Mouse (Mus musculus) limb, embryonic 14.5 days (tissue): ENCODE data around the gene Pdzd2. TPM values are rescaled to one million over a fixed set of nuclear protein-coding genes. Genes with fewer than 3 reads are reported as not detected.
A peak's percentile ranks its signal among the peaks of the same experiment; 100 is the strongest.

Source experiments
- ATAC-seq: fragments of 200-750 bp; cut with Nextera tagmentation; 2 replicates; pipeline ENCODE4 v1.8.0; 2017; ENCODE audit warnings: low read depth, moderate number of reproducible peaks, moderate TSS enrichment; ENCODE audit not compliant: low FRiP score
- DNase-seq: peaks from one replicate; pipeline ENCODE4 v3.0.0-alpha.2; 2015; ENCODE audit warnings: low spot score
- H3K27ac ChIP-seq: fragments of 300-500 bp; sonication (generic); replicated peaks from 2 replicates; pipeline ENCODE4 v1.5.1; 2014; ENCODE audit warnings: low read depth, mild to moderate bottlenecking, low read length, moderate library complexity, mixed read lengths
- H3K27me3 ChIP-seq: fragments of 300-500 bp; sonication (generic); 2 replicates; pipeline ENCODE4 v1.6.1; 2014; ENCODE audit warnings: low read length, mixed read lengths; ENCODE audit not compliant: control insufficient read depth, insufficient read depth
- H3K36me3 ChIP-seq: fragments of 300-500 bp; sonication (generic); 2 replicates; pipeline ENCODE4 v1.6.1; 2014; ENCODE audit warnings: mild to moderate bottlenecking, low read length, moderate library complexity, mixed read lengths; ENCODE audit not compliant: control insufficient read depth, insufficient read depth
- H3K4me1 ChIP-seq: fragments of 300-500 bp; sonication (generic); 2 replicates; pipeline ENCODE4 v1.6.1; 2014; ENCODE audit warnings: antibody characterized with exemption, low read length, mixed read lengths; ENCODE audit not compliant: control insufficient read depth, insufficient read depth
- H3K4me2 ChIP-seq: fragments of 300-500 bp; sonication (generic); replicated peaks from 2 replicates; pipeline ENCODE4 v1.6.1; 2014; ENCODE audit warnings: low read depth, mild to moderate bottlenecking, low read length, moderate library complexity; ENCODE audit not compliant: severe bottlenecking
- H3K4me3 ChIP-seq: fragments of 300-500 bp; sonication (generic); replicated peaks from 2 replicates; pipeline ENCODE4 v1.5.1; 2014; ENCODE audit warnings: low read length
- H3K9ac ChIP-seq: fragments of 300-500 bp; sonication (generic); 2 replicates; pipeline ENCODE4 v1.6.1; 2014; ENCODE audit warnings: mild to moderate bottlenecking, low read depth, low read length, moderate library complexity; ENCODE audit not compliant: severe bottlenecking
- H3K9me3 ChIP-seq: fragments of 300-500 bp; sonication (generic); 2 replicates; pipeline ENCODE4 v1.6.1; 2016; ENCODE audit warnings: low read length; ENCODE audit not compliant: control insufficient read depth
- POLR2A ChIP-seq: fragments of 200-500 bp; IDR thresholded peaks from 2 replicates; pipeline ENCODE4 v1.8.0; 2012; ENCODE audit warnings: inconsistent platforms, mild to moderate bottlenecking, moderate library complexity, borderline replicate concordance; ENCODE audit not compliant: insufficient read depth, insufficient read length; ENCODE audit errors: extremely low read depth
- WGBS: fragments of 180-500 bp; shearing (Covaris S2); extraction: QIAGEN DNeasy Blood & Tissue Kit; methylation state at CpG from one replicate; pipeline ENCODE4 v1.1.7; 2014; 5-methylcytosine and 5-hydroxymethylcytosine counted together
- polyA plus RNA-seq, 2 experiments: library from polyadenylated mRNA; depleted of rRNA in 1 of 2; stranded (reverse) in 1 of 2; unstranded in 1 of 2; fragments of >200 nt; fragmentation: Nextera tagmentation in 1 of 2; extraction: Ambion mirVana in 1 of 2; gene quantifications; 2 replicates each; pipeline versions ENCODE4 v1.2.1 to v1.2.3; 2012 to 2014

Pdzd2 gene
- polyA plus RNA-seq, 2 experiments = 14.6 to 26.4 TPM

DNA sequence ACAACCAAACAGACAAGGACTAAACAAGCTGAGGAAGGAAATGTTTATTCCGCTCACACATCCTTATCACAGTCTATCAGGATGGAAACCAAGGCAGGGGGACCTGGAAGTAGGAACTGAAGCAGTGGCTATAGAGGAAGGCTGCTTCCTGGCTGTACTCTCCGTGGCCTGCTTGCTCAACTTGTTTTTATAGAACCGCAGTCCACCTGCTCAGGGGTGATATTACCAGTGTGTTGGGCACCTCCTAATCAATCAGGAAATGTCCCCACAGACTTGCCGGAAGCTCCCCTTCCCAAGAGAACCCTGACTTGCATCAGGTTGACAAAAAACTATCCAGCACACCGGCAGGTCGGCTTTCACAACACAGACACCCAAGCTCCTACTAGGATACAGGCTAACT is 301.0 kb downstream of the Pdzd2 start:
- 74% methylated on average over 6 of the region's 6 CpGs for WGBS
- Histone ChIP-seq H3K4me2 (no peak overlapping the region), H3K36me3 (peaks cover 3% of the 10 kb centered on the region; the same call in 1 of the 2 replicates), H3K9ac (no peak overlapping the region), H3K27ac (no peak overlapping the region), H3K4me1 (peaks cover 12% of the 10 kb centered on the region; the same call in 1 of the 2 replicates), H3K4me3 (no peak overlapping the region), H3K27me3 (no peaks in the 10 kb centered on the region), H3K9me3 (no peaks in the 10 kb centered on the region)
- ATAC-seq (no peak), DNase-seq (no peak)
- TF ChIP-seq POLR2A = no peak

DNA sequence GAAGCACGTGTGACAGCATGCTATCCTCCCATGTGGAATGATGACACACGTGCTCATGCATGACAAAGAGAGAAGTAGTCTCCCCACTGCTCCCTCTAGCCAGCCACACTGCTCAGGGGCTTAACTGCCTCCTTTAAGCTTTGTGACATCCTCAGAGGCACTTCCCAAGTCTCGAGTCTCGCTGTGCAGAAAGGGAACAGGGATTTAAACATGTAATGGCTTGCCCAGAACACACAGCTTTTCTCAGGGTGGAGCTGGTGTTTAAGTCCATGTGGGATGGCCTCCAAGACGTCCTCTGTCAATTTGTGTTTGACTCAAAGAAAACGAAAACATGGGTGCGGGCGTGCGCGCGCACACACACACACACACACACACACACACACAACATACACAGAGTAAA is 301.6 kb downstream of the Pdzd2 start:
- Histone ChIP-seq H3K4me2 (no peak overlapping the region), H3K36me3 (peaks cover 3% of the 10 kb centered on the region; the same call in 1 of the 2 replicates), H3K9ac (no peak overlapping the region), H3K4me3 (no peak overlapping the region), H3K27me3 (no peaks in the 10 kb centered on the region), H3K9me3 (no peaks in the 10 kb centered on the region), H3K27ac (no peak overlapping the region), H3K4me1 (peaks cover 14% of the 10 kb centered on the region; the same call in 1 of the 2 replicates)
- no peak for ATAC-seq
- TF ChIP-seq POLR2A = no peak
- DNase-seq = no peak
- 74% methylated on average over 11 of the region's 11 CpGs for WGBS

DNA sequence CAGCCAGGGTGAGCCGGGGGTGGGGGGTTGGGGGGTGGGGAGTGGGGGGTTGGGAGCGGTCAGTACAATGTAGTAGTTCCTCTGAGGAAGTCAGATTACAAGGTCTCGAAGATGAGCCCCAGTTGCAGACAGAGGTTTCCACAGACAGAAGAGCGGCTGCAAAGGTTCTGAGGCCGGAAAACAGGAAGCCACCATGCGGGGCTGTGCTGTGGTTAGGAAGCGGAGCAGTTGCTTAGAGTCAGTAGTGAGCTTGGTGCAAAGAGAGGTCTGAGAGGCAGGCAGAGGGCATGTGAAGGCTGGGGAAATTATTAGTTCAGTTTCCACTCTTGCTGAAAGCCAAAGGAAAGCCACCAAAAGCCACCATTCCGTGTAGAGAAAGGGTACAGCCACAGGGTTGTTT is 303.8 kb downstream of the Pdzd2 start:
- Histone ChIP-seq H3K4me3 (no peak overlapping the region), H3K36me3 (peaks cover under 1% of the 10 kb centered on the region; the same call in 1 of the 2 replicates), H3K9ac (no peak overlapping the region), H3K4me2 (no peak overlapping the region), H3K27ac (no peak overlapping the region), H3K9me3 (no peaks in the 10 kb centered on the region), H3K4me1 (peaks cover 14% of the 10 kb centered on the region; the same call in 1 of the 2 replicates), H3K27me3 (no peaks in the 10 kb centered on the region)
- TF ChIP-seq POLR2A = no peak
- ATAC-seq (no peak), DNase-seq (no peak)
- 85% methylated on average over 8 of the region's 8 CpGs for WGBS

DNA sequence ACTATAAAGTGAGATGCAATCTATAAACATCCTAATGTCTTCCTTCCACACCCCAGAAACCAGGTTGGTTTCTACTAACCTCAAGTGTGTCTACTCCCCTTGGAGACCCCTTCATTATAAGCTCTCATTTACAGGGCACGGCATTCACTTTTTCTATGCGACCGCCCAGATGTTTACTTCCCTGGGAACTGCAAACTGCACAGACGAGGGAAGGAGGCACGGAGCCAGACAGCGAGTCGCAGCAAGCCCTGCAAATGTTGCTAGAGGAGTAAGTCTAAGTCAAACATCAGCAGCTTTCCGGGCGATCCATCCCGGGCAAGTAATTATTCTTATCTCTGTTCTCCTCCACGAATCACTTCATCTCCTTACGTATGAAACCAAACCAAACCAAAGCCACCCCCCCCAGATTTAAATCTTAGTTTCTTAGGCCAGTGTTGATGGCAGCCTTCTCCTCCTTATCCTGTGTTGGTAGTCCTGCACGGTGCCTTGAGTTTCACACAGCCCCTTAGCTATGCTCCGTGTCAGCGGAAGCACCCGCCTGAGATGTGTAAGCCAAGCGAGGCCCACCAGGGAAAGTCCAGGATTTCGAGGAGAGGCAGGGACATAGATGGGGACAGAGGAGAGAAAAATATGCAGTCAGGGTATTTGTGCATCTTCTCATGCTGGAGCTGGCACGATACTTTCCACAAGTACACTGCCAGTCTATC is 305.7 kb downstream of the Pdzd2 start:
- H3K4me3 ChIP-seq = no peak overlapping the region
- TF ChIP-seq POLR2A = no peak
- no peaks in the 10 kb centered on the region for H3K9me3 ChIP-seq
- 0 out of 2 replicates have a peak overlapping the region, but pooled peaks have one; percentile 2 for H3K4me2 ChIP-seq
- no peak overlapping the region for H3K9ac ChIP-seq
- DNase-seq (peak; percentile 31), ATAC-seq (no peak)
- no peaks in the 10 kb centered on the region for H3K27me3 ChIP-seq
- 42% methylated on average over 19 of the region's 19 CpGs for WGBS
- H3K27ac ChIP-seq = no peak overlapping the region
- peaks cover 14% of the 10 kb centered on the region; the same call in 1 of the 2 replicates for H3K4me1 ChIP-seq
- H3K36me3 ChIP-seq = no peaks in the 10 kb centered on the region; the same call in 1 of the 2 replicates

DNA sequence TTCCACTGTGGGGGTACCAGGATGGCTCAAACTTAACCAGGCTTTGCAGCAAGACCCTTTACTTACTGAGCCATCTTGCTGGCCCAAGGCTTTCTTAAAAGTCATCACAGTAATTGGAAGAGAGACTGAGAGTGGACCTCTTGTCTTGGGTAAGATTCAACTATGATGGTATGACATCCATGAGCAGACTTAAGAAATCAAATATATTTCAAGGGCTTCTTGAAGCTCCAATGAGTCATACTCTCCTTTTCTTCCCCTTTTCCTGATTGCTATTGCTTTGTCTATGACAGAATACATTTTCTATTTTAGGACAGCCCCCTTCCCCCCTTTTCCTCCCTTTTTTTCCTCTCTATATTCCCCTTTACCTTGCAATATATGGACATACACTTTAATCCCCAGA is 306.8 kb downstream of the Pdzd2 start:
- no peak for TF ChIP-seq POLR2A
- Histone ChIP-seq H3K36me3 (no peaks in the 10 kb centered on the region; the same call in 1 of the 2 replicates), H3K4me1 (peaks cover 14% of the 10 kb centered on the region; the same call in 1 of the 2 replicates), H3K9ac (no peak overlapping the region), H3K9me3 (no peaks in the 10 kb centered on the region), H3K4me3 (no peak overlapping the region), H3K27ac (no peak overlapping the region), H3K27me3 (no peaks in the 10 kb centered on the region), H3K4me2 (no peak overlapping the region)
- no peak for DNase-seq
- ATAC-seq = no peak
